Mouse (Mus musculus) CH12.LX (cell line): ENCODE measurements around the gene Pde11a. TPM values are rescaled to one million over a fixed set of nuclear protein-coding genes. Genes with fewer than 3 reads are reported as not detected.

Source experiments
- DNase-seq: peaks from one replicate; pipeline ENCODE4 v3.0.0-alpha.2; 2013; ENCODE audit errors: extremely low read depth
- H3K27ac ChIP-seq: 2 replicates; pipeline ENCODE4 v1.5.1; 2012; ENCODE audit warnings: low read depth, mild to moderate bottlenecking, control low read depth, moderate library complexity; ENCODE audit not compliant: insufficient read depth
- H3K27me3 ChIP-seq: replicated peaks from 2 replicates; pipeline ENCODE3; 2012; ENCODE audit warnings: inconsistent platforms
- H3K36me3 ChIP-seq, 2 experiments: replicated peaks in 1 of 2; 2 replicates each; pipeline versions ENCODE3 to v1.6.1; 2012; ENCODE audit warnings: inconsistent platforms in 1 of 2, low read length in 1 of 2, mild to moderate bottlenecking in 1 of 2, mixed read lengths in 1 of 2, moderate library complexity in 1 of 2; ENCODE audit not compliant: control insufficient read depth in 1 of 2, insufficient read depth in 1 of 2
- H3K4me1 ChIP-seq, 2 experiments: 2 replicates each; pipeline ENCODE4 v1.6.1; 2012; ENCODE audit warnings: inconsistent platforms in 1 of 2, moderate library complexity in 1 of 2; ENCODE audit not compliant: insufficient read depth in 2 of 2, control insufficient read depth in 1 of 2
- H3K4me2 ChIP-seq: 2 replicates; pipeline ENCODE4 v1.6.1; 2012; ENCODE audit warnings: low read depth, mild to moderate bottlenecking, control low read depth; ENCODE audit not compliant: poor library complexity, insufficient read depth, severe bottlenecking
- H3K4me3 ChIP-seq, 3 experiments: fragments of 150-350 bp in 1 of 3; sonication (generic) in 1 of 3; replicated peaks in 1 of 3; 2 replicates each; pipeline versions ENCODE3 to v1.5.1; 2011 to 2012; ENCODE audit warnings: low read depth in 2 of 3, low read length in 2 of 3, mild to moderate bottlenecking in 2 of 3, moderate library complexity in 2 of 3, control low read depth in 1 of 3, improper control_type of control experiment in 1 of 3, inconsistent platforms in 1 of 3, mixed read lengths in 1 of 3; ENCODE audit not compliant: poor library complexity in 1 of 3
- H3K79me2 ChIP-seq: replicated peaks from 2 replicates; pipeline ENCODE4 v1.6.1; 2012; ENCODE audit warnings: mild to moderate bottlenecking, moderate library complexity; ENCODE audit not compliant: control insufficient read depth, poor library complexity, insufficient read depth, severe bottlenecking; ENCODE audit errors: extremely low read depth
- H3K9ac ChIP-seq: 2 replicates; pipeline ENCODE4 v1.6.1; 2012; ENCODE audit warnings: low read depth, mild to moderate bottlenecking, control low read depth, moderate library complexity; ENCODE audit not compliant: insufficient read depth
- H3K9me3 ChIP-seq: replicated peaks from 2 replicates; pipeline ENCODE3; 2012; ENCODE audit warnings: low read length, inconsistent platforms, mixed read lengths
- BHLHE40 ChIP-seq: IDR thresholded peaks from 2 replicates; pipeline ENCODE4 v1.6.1; 2011; ENCODE audit warnings: mild to moderate bottlenecking, low read depth, low read length, improper control_type of control experiment
- CHD2 ChIP-seq: IDR thresholded peaks from 2 replicates; pipeline ENCODE4 v1.6.1; 2011; ENCODE audit warnings: low read length, improper control_type of control experiment
- CTCF ChIP-seq, 2 experiments: IDR thresholded peaks in 1 of 2; conservative IDR thresholded peaks in 1 of 2; 2 replicates each; pipeline ENCODE4 v1.5.1; 2011 to 2012; ENCODE audit warnings: low read depth in 2 of 2, low read length in 2 of 2, improper control_type of control experiment in 1 of 2, inconsistent platforms in 1 of 2, mild to moderate bottlenecking in 1 of 2, moderate library complexity in 1 of 2
- ELF1 ChIP-seq: IDR thresholded peaks from 2 replicates; pipeline ENCODE4 v1.6.1; 2014; ENCODE audit warnings: low read depth, mild to moderate bottlenecking, inconsistent platforms, low read length, improper control_type of control experiment
- MAX ChIP-seq: IDR thresholded peaks from 2 replicates; pipeline ENCODE4 v1.6.1; 2011; ENCODE audit warnings: low read length, improper control_type of control experiment
- MAZ ChIP-seq: IDR thresholded peaks from 2 replicates; pipeline ENCODE4 v1.6.1; 2012; ENCODE audit warnings: low read depth, mild to moderate bottlenecking, inconsistent platforms, low read length, improper control_type of control experiment, moderate library complexity
- MEF2A ChIP-seq: IDR thresholded peaks from 2 replicates; pipeline ENCODE4 v1.6.1; 2014; ENCODE audit warnings: low read depth, mild to moderate bottlenecking, inconsistent platforms, low read length, improper control_type of control experiment, borderline replicate concordance
- PAX5 ChIP-seq: IDR thresholded peaks from 2 replicates; pipeline ENCODE4 v1.6.1; 2012; ENCODE audit warnings: low read length, inconsistent platforms, mixed read lengths
- POLR2A ChIP-seq: IDR thresholded peaks from 2 replicates; pipeline ENCODE4 v1.6.1; 2011; ENCODE audit warnings: low read depth, mild to moderate bottlenecking, improper control_type of control experiment, low read length
- POLR2AphosphoS2 ChIP-seq: IDR thresholded peaks from 2 replicates; pipeline ENCODE4 v1.6.1; 2011; ENCODE audit warnings: low read depth, low read length, improper control_type of control experiment
- RAD21 ChIP-seq: IDR thresholded peaks from 2 replicates; pipeline ENCODE4 v1.6.1; 2011; ENCODE audit warnings: low read depth, mild to moderate bottlenecking, low read length, improper control_type of control experiment, moderate library complexity
- RCOR1 ChIP-seq: conservative IDR thresholded peaks from 2 replicates; pipeline ENCODE4 v1.6.1; 2012; ENCODE audit warnings: low read depth, mild to moderate bottlenecking, inconsistent platforms, low read length, improper control_type of control experiment
- SMC3 ChIP-seq: IDR thresholded peaks from 2 replicates; pipeline ENCODE4 v1.6.1; 2011; ENCODE audit warnings: low read depth, low read length, improper control_type of control experiment
- TCF12 ChIP-seq: IDR thresholded peaks from 2 replicates; pipeline ENCODE4 v1.6.1; 2014; ENCODE audit warnings: low read depth, mild to moderate bottlenecking, inconsistent platforms, low read length, improper control_type of control experiment
- UBTF ChIP-seq: IDR thresholded peaks from 2 replicates; pipeline ENCODE4 v1.6.1; 2012; ENCODE audit warnings: low read depth, mild to moderate bottlenecking, inconsistent platforms, low read length, improper control_type of control experiment, moderate library complexity
- USF1 ChIP-seq: IDR thresholded peaks from 2 replicates; pipeline ENCODE4 v1.6.1; 2014; ENCODE audit warnings: low read depth, mild to moderate bottlenecking, inconsistent platforms, low read length, improper control_type of control experiment
- ZC3H11A ChIP-seq: IDR thresholded peaks from 2 replicates; pipeline ENCODE4 v1.6.1; 2012; ENCODE audit warnings: low read depth, mild to moderate bottlenecking, inconsistent platforms, low read length, improper control_type of control experiment
- ZKSCAN1 ChIP-seq: IDR thresholded peaks from 2 replicates; pipeline ENCODE4 v1.6.1; 2012; ENCODE audit warnings: low read depth, inconsistent platforms, low read length, improper control_type of control experiment, borderline replicate concordance
- ZMIZ1 ChIP-seq: IDR thresholded peaks from 2 replicates; pipeline ENCODE4 v1.6.1; 2012; ENCODE audit warnings: low read depth, mild to moderate bottlenecking, inconsistent platforms, low read length, improper control_type of control experiment
- ZNF384 ChIP-seq: IDR thresholded peaks from 2 replicates; pipeline ENCODE4 v1.6.1; 2012; ENCODE audit warnings: low read depth, low read length, improper control_type of control experiment, inconsistent platforms
- dilution Hi-C: fragments of 300-500 bp; cut with MboI; formaldehyde crosslinking; loops from 2 replicates; pipeline ENCODE4 v1.14.3; 2020; ENCODE audit warnings: low sequenced_read_pairs; ENCODE audit not compliant: extremely low pct_unique_long_range_greater_than_20kb, extremely low pct_ligation_motif_present
- in situ Hi-C: fragments of 300-500 bp; cut with MboI; formaldehyde crosslinking; loops from 3 replicates; pipeline ENCODE4 v1.14.3; 2019; ENCODE audit warnings: low sequenced_read_pairs, low pct_ligation_motif_present, low pct_unique_long_range_greater_than_20kb, mixed read lengths
- polyA plus RNA-seq: library from polyadenylated mRNA; unstranded; fragments of >175 nt; gene quantifications from 2 replicates; pipeline ENCODE4 v1.2.1, GENCODE M21; 2012; ENCODE audit warnings: low read depth; ENCODE audit not compliant: insufficient read length
- total RNA-seq, 2 experiments: library from RNA; depleted of rRNA; stranded (reverse); fragments of 300-350 nt in 1 of 2; fragments of >200 nt in 1 of 2; gene quantifications; 2 replicates each; pipeline ENCODE4 v1.2.3; 2012 to 2014

The Pde11a gene
- total and polyA plus RNA-seq, 3 experiments: 0.14 to 0.38 (median 0.21) TPM

DNA sequence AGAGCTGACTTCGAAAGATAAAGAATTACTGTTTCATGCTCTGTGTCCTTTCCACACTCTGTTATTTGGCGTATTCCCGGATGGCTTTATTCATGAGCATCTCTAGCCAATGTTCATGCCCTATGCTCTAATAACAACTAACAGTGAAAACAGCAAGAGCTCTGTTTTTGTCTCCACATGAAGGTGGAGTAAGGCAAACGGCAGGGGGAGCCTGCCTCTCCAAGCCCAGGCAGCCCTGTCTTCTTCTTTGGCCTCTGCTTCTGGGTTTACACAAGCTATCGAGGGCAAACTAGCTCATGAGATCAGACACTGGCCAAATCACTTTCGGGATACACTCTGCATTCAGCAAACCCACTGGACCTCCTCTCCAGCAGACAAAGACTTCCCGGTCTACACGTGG, 241.3 kb downstream of the Pde11a start:
- no peak for DNase-seq
- no peak overlapping the region for H3K27ac ChIP-seq
- H3K4me3 ChIP-seq: no peak overlapping the region
- H3K79me2 ChIP-seq: no peaks in the 10 kb centered on the region
- no peaks in the 10 kb centered on the region for H3K4me1 ChIP-seq
- H3K4me2 ChIP-seq: no peak overlapping the region
- 0 out of 2 replicates have a peak, but pooled peaks have one; percentile 10 for TF ChIP-seq SMC3
- TF ChIP-seq USF1: no peak
- TF ChIP-seq CTCF (conservative IDR thresholded peaks at IDR 0.05 in 1 of 2, IDR thresholded peaks at IDR 0.05 in 1 of 2; ENCODE audit: low read depth in 2 of 2, low read length in 2 of 2): peak in 1 of 2 experiments; percentile 25; a peak in 1 of 4 replicates
- dilution Hi-C loops: no loop called here
- H3K27me3 ChIP-seq: no peaks in the 10 kb centered on the region
- in situ Hi-C loops: no loop called here
- no peaks in the 10 kb centered on the region for H3K36me3 ChIP-seq
- H3K9me3 ChIP-seq: no peaks in the 10 kb centered on the region
- no peak overlapping the region for H3K9ac ChIP-seq

- dilution Hi-C loops: no loop called here
Measured at GRCm38 (mm10) chr2:76095861-76096260, 242.7 kb downstream of the Pde11a start.

GRCm38 (mm10) chr2:76090506-76090905, 248.1 kb downstream of the Pde11a start:
- Histone ChIP-seq H3K36me3 (no peaks in the 10 kb centered on the region), H3K27me3 (no peaks in the 10 kb centered on the region), H3K9me3 (no peaks in the 10 kb centered on the region)
- in situ Hi-C loops: no loop called here
- TF ChIP-seq MEF2A (no peak), POLR2AphosphoS2 (no peak), MAX (no peak), CHD2 (no peak), ZC3H11A (no peak), PAX5 (no peak), RCOR1 (no peak), MAZ (no peak), SMC3 (no peak), RAD21 (no peak), ZMIZ1 (no peak), UBTF (no peak), ZKSCAN1 (no peak), ZNF384 (no peak)
- TF ChIP-seq, all 38 proteins: peak for 0
- Histone ChIP-seq H3K4me2 (no peak overlapping the region), H3K4me1 (no peaks in the 10 kb centered on the region), H3K9ac (no peak overlapping the region), H3K4me3 (no peak overlapping the region), H3K79me2 (no peaks in the 10 kb centered on the region), H3K27ac (no peak overlapping the region)
- dilution Hi-C loops: no loop called here
- no peak for DNase-seq

More at GRCm38 (mm10) chr2:76095861-76096260, 242.7 kb downstream of the Pde11a start:
- Histone ChIP-seq H3K9ac (no peak overlapping the region), H3K4me1 (no peaks in the 10 kb centered on the region), H3K36me3 (no peaks in the 10 kb centered on the region), H3K79me2 (no peaks in the 10 kb centered on the region), H3K27me3 (no peaks in the 10 kb centered on the region), H3K9me3 (no peaks in the 10 kb centered on the region), H3K27ac (no peak overlapping the region), H3K4me3 (no peak overlapping the region), H3K4me2 (no peak overlapping the region)
- TF ChIP-seq POLR2A (no peak), TCF12 (no peak), BHLHE40 (no peak), ELF1 (no peak)
- in situ Hi-C loops: no loop called here
- DNase-seq: no peak
